Mouse (Mus musculus): ENCODE measurements around the gene Cpsf6.

Gene Cpsf6

GRCm38 (mm10) chr10:117413562-117414527, 34.0 kb upstream of the Cpsf6 start:
- in situ Hi-C loops (cut with MboI): no loop called here

GRCm38 (mm10) chr10:117412474-117413057, 32.8 kb upstream of the Cpsf6 start:
- in situ Hi-C loops (cut with MboI): no loop called here

GRCm38 (mm10) chr10:117411716-117412473, 32.1 kb upstream of the Cpsf6 start:
- in situ Hi-C loops (cut with MboI): no loop called here

DNA sequence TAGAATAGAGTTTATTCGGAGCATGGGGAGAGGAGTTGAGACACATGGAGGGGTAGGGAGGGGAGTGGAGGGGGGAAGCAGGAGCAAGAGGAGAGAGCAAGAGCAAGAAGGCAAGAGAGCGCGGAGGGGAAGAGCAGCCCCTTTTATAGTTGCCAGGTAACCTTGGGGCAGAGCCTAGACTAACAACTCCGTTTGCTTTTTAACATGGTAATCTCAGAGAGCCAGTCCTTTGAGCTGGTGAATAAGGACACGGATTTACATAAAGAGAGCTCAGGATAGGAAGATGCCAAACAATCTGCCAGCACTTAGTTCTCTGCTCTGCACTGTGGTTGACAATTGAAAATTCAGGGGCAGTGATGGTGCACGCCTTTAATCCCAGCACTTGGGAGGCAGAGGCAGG, 31.3 kb upstream of the Cpsf6 start:
- in situ Hi-C loops (cut with MboI): no loop called here

DNA sequence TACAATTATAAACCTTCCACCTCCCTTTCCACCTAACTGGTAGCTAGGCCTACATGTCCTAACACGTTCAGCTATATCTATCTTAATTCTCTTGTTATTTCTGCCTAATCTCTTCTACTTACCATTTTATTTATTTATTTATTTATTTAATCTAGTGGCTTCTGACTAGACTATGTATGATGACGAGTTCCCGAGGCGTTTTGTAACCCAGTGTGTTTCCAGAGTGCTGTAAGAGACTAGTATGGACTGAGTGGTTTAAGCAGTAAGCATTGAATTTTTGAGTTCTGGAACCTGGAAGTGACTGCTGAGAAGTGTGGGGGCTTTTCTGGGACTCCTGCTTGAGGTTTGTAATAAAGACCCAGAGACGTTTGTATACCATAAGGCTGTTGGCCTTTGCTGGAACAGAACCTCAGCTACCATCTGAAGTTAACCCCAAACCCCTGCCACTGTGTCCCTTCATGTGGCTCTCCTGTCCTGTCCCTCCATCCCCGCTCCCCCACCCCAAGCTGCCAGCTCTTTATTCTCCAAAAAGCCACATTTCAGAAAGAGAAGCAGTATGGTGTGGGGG, 30.8 kb upstream of the Cpsf6 start:
- in situ Hi-C loops (cut with MboI): no loop called here

DNA sequence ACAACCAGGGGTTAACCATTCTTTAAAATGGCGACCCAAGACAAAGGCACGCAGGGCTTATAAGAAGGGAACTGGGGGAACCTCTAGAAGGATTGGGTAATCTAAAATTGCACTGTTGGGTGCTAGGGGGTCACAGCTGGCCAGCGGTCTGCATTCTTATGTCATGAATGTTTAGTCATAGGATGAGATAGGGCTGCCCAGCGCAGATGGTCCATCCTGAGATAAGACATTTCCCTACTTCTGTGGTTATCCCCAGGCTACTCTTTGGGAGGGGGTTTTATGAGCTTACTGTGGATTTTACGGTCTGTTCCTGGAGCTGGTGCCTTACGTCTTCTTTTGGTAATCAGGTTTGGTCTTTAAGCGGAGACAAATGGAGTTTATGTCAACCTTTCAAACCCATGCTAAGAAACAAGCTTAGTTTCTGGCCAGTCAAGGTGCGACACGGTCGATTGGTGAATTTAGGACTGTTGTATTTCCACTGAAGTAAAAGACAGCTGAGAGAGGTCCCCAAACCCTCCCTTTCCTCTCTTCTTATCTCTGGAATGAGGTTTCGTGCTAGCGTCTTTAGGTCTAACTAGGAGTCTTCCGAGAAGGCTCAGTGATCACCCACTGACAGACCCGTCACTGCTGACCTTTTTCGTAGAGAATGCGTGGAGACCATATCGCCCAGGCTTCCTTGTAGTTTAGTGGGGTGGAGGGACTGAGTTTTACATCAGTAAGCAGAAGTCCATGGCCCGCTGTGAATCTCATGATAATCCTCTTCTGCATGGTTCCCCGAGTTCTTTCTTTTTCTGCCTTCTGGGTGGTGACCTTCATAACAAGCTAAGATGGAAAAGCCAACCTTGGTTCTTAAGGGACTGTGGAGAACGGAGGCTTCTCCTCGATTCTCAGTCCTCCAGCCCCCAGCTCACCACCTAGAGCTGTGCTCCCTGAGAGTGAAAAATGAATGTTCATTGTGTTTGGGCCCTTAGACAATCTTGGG, 29.8 kb upstream of the Cpsf6 start:
- in situ Hi-C loops (cut with MboI): no loop called here

GRCm38 (mm10) chr10:117408545-117409372, 28.9 kb upstream of the Cpsf6 start:
- in situ Hi-C loops (cut with MboI): no loop called here

DNA sequence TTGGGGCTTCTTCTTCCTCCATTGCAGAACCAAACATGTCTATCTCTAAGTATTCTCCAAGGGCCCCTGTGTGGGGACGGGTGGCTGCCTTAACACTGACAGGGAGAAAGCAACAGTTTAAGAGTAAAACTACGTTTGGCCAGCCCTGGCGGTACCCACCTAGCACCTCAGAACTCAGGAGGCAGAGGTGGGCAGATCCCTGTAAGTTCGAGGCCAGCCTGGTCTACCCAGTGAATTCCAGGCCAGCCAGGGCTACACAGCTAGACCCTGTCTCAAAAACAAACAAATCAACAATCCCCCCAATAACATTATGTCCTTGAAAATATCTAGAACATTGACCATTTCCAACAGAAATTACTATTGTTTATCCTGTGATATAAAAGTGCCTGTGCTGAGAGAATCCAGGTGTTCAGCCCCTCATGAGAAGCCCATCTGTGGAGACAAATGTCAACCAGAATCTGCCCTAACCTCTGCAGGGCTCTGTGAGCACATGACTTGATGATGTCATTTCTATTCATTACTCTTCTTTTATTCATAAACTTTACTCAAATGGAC, 28.0 kb upstream of the Cpsf6 start:
- in situ Hi-C loops (cut with MboI): no loop called here

DNA sequence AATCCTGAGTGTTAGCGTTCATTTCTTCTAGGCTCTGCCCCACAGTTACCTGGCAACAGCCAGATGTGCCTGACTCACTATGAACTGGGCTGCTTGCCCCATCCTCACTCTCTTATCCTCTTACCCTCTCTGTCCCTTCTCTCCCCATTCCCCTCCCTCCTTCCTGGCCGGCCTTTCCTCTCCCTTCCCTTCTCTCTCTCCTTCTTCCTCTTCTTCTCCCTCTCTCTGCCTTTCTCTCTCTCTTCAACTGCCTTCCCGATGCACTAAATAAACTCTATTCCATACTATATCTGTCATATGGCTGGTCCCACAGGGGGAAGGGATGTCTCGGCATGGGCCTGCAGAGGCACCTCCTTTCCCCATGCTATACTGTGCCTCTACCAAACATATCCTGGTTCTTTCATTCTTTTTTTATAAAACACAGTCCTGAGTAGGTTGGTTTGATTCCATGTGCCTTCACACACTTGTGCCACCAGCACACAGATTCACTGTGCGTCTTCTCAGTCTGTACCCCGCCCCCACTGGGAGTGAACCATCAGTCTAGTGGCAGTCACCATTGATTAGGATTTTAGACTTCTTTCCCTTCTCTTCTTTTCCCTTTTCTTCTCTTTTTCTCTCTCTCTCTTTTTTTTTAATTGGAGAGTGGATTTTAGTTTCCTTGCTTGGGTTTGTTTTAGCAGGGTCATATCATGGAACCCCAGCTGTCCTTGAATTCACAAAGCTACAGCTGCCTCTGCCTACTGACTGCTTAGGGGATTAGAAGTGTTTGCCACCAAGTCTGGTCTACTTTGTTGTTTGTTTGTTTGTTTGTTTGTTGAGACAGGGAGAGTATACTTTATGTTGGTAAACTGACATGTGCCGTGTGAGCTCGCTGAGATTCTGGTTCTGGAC, 27.3 kb upstream of the Cpsf6 start:
- in situ Hi-C loops (cut with MboI): no loop called here

DNA sequence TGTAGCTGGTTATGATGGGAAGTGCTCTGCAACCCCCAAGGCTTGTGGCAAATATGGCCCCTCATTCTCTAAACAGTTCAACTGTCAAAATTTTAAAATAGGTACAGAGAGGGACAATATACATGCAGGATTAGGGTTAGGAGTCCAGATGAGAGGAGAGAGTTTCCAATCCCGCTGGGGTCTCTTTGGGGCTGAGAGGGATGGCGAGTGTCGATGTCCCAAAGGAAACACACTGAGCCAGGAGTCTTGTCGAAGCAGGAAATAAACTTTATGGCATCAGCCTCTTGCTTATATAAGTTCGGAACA, 26.4 kb upstream of the Cpsf6 start:
- in situ Hi-C loops (cut with MboI): no loop called here

- in situ Hi-C loops (cut with MboI): no loop called here
Observed at GRCm38 (mm10) chr10:117405526-117406282, 25.9 kb upstream of the Cpsf6 start.

DNA sequence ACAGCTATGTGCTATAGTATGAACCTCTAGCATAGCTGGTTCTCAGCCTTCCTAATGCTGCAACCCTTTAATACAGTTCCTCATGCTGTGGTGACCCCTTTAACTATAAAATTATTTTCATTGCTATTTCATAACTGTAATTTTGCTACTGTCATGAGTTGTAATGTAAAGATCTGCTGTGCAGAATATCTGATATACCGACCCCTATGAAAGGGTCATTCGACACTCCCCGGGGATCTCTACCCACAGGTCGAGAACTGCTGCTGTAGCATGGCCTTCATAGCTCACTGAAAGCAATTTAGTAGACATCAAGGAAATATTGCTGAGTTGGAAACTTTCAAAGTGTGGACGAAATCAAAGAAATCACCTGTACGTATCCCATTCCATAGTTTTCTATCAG, 24.6 kb upstream of the Cpsf6 start:
- in situ Hi-C loops (cut with MboI): no loop called here

DNA sequence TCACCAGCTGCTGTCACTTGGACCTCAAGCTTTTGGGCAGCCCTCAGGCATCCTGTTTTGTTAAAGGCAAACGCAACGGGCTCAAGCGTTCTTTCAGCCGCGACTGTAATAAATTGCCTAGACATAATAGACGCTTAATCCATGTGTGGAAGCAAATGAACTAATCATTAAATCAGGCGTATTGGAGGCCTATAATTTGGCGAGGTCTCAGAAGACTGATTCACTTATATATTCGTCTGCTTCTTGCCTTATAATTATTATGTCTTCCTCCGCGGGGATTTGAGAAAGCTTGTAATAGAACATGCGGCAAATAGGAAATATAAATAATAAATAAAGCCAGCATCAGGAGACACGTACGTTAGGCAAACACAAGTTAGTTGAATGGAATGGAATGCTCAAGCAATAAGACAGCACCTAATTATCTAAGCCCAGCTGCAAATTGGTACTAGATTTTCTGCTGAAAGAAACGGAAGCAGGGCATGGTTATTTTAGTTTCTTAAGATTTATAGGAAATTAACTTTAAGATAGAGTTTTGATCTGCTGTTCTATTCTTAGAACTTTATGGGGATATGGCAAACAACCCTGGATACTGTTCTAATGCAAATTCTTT, 23.6 kb upstream of the Cpsf6 start:
- in situ Hi-C loops (cut with MboI): no loop called here

DNA sequence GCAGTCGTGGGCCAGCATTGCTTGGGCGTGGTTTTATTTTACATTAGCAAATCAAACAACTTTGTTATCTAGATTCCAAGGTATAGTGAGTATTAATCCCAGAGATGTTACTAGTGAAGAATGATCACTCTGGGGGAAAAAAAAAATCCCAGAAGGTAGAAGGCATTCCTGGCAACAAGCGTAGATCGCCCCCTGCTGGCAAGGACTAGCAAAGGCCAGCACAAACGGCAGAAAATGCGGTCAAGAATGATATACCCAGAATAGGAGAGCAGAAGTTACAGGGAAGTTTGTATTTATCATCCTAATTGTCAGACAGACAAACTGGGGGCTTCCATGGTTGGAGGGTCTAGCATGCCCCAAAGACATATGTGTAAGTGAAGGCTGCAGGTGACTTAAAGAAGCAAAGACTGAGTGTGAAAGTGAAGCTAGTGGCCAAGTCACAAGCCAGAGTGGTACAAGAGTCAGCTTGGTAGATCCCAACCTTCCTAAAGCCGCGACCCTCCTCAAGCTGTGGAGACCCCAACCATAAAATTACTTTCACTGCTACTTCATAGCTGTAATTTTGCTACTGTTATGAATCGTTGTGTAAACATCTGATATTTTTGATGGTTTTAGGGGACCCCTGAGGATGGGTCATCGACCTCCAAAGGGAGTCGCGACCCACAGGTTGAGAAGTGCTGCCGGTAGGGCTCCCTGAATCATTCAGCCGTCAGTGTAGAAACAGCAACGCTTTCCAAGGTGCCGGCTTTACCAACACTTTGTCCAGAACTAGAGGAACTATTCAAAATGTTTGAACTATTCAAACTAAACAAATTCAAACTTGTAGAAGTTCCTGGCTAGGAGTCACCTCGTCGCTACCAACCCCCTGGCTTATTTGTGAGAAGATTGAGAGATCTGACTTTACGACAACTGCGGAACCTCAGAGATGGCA, 22.9 kb upstream of the Cpsf6 start:
- in situ Hi-C loops (cut with MboI): no loop called here

- in situ Hi-C loops (cut with MboI): no loop called here
Observed at GRCm38 (mm10) chr10:117401364-117401763, 21.5 kb upstream of the Cpsf6 start.

GRCm38 (mm10) chr10:117400246-117400954, 20.6 kb upstream of the Cpsf6 start:
- in situ Hi-C loops (cut with MboI): no loop called here
